Mouse (Mus musculus) intestine, postnatal 0 days (tissue): Measurements from ENCODE around the gene Ccdc63. TPM values are rescaled to one million over a fixed set of nuclear protein-coding genes. Genes with fewer than 3 reads are reported as not detected.

ENCODE experiments used
- ATAC-seq: fragments of 200-750 bp; cut with Nextera tagmentation; 2 replicates; pipeline ENCODE4 v1.8.0; 2017; ENCODE audit warnings: mild to moderate bottlenecking, moderate TSS enrichment, moderate library complexity
- H3K27ac ChIP-seq: fragments of 300-500 bp; sonication (generic); 2 replicates; pipeline ENCODE4 v1.5.1; 2014; ENCODE audit warnings: mild to moderate bottlenecking, low read depth, low read length, moderate library complexity
- H3K27me3 ChIP-seq: fragments of 300-500 bp; sonication (generic); replicated peaks from 2 replicates; pipeline ENCODE4 v1.6.1; 2014; ENCODE audit warnings: low read length, mixed read lengths; ENCODE audit not compliant: control insufficient read depth, insufficient read depth
- H3K36me3 ChIP-seq: fragments of 300-500 bp; sonication (generic); 2 replicates; pipeline ENCODE4 v1.6.1; 2014; ENCODE audit warnings: mild to moderate bottlenecking, moderate library complexity; ENCODE audit not compliant: control insufficient read depth, insufficient read depth
- H3K4me1 ChIP-seq: fragments of 300-500 bp; sonication (generic); replicated peaks from 2 replicates; pipeline ENCODE4 v1.6.1; 2014; ENCODE audit warnings: antibody characterized with exemption, low read length, mixed read lengths; ENCODE audit not compliant: control insufficient read depth, insufficient read depth
- H3K4me2 ChIP-seq: fragments of 300-500 bp; sonication (generic); replicated peaks from 2 replicates; pipeline ENCODE4 v1.6.1; 2014; ENCODE audit warnings: low read depth, mild to moderate bottlenecking, moderate library complexity
- H3K4me3 ChIP-seq: fragments of 300-500 bp; sonication (generic); 2 replicates; pipeline ENCODE4 v1.5.1; 2014; ENCODE audit warnings: low read depth, low read length
- H3K9ac ChIP-seq: fragments of 300-500 bp; sonication (generic); 2 replicates; pipeline ENCODE4 v1.6.1; 2014; ENCODE audit warnings: mild to moderate bottlenecking, low read depth, low read length
- H3K9me3 ChIP-seq: fragments of 300-500 bp; sonication (generic); 2 replicates; pipeline ENCODE4 v1.6.1; 2016; ENCODE audit warnings: mixed run types; ENCODE audit not compliant: control insufficient read depth
- CTCF ChIP-seq: sonication (generic); IDR thresholded peaks from 2 replicates; pipeline ENCODE4 v1.5.1; 2016; ENCODE audit warnings: low read depth, mild to moderate bottlenecking, control low read depth, antibody characterized with exemption, moderate library complexity
- WGBS: fragments of 180-500 bp; shearing (Covaris S2); extraction: QIAGEN DNeasy Blood & Tissue Kit; methylation state at CpG from one replicate; pipeline ENCODE4 v1.1.7; 2014; 5-methylcytosine and 5-hydroxymethylcytosine counted together
- polyA plus RNA-seq: library from polyadenylated mRNA; unstranded; fragments of >200 nt; fragmentation: Nextera tagmentation; extraction: Ambion mirVana; gene quantifications from 2 replicates; pipeline ENCODE4 v1.2.1, GENCODE M21; 2015

Gene Ccdc63
- polyA plus RNA-seq, 1 experiment from 2014 or later = not detected

DNA sequence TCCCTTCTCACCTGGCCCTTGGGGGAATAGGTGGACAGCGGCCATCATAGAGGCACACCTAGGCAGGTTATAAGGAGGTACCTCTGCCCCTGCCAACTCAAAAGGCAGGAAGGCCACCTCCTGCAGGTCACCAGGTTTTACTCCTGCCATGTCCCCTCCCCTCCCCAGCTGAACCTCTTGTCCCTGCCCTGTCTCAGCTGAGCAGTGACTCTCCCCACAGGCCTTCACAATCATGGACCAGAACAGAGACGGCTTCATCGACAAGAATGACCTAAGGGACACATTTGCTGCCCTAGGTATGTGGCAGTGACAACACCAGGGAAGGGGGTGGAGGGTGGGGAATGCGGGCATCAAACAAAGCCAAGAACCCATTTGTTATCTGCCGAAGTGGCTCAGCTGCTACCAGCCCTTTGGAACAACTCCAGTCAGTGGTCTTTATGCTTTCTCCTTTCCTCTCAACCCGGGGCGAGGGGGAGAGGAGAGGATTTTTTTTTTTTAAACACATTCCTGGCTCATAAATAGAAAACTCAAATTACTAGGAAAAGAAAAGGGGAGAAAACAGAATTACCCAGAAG lies 38.1 kb downstream of the Ccdc63 start:
- H3K4me1 ChIP-seq = no peaks in the 10 kb centered on the region
- whole genome bisulfite sequencing = 30% methylated on average over 6 of the region's 7 CpGs
- no peaks in the 10 kb centered on the region for H3K9me3 ChIP-seq
- no peak for ATAC-seq
- H3K27me3 ChIP-seq = peaks cover 12% of the 10 kb centered on the region
- no peaks in the 10 kb centered on the region for H3K36me3 ChIP-seq
- no peak overlapping the region for H3K27ac ChIP-seq
- no peak for TF ChIP-seq CTCF
- H3K4me2 ChIP-seq = no peak overlapping the region
- no peak overlapping the region for H3K9ac ChIP-seq
- no peak overlapping the region for H3K4me3 ChIP-seq

DNA sequence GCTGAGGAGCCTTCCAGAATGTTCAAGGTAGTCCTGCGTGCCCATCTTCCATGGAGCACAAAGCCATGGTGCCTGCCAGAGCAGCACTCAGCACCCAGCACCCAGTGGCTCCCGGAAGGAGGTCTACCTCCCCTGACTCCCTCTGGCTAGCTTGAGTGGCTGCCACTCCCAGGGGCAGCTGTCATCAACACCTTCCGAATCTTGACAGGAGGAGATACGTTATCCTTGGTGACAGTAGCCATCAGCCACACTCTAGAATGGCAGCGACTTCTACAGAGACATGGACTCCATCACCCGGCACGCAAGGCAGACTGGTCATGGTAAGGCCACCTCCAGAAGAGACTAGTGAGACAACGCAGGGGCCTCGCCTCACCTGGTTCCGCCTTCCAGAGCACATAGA lies 46.2 kb downstream of the Ccdc63 start:
- WGBS = 86% methylated on average over 10 of the region's 10 CpGs
- ATAC-seq = no peak
- Histone ChIP-seq H3K27ac (no peak overlapping the region), H3K4me3 (no peak overlapping the region), H3K9me3 (no peaks in the 10 kb centered on the region), H3K9ac (no peak overlapping the region), H3K36me3 (no peaks in the 10 kb centered on the region), H3K27me3 (no peaks in the 10 kb centered on the region), H3K4me1 (no peaks in the 10 kb centered on the region), H3K4me2 (no peak overlapping the region)
- TF ChIP-seq CTCF = no peak

DNA sequence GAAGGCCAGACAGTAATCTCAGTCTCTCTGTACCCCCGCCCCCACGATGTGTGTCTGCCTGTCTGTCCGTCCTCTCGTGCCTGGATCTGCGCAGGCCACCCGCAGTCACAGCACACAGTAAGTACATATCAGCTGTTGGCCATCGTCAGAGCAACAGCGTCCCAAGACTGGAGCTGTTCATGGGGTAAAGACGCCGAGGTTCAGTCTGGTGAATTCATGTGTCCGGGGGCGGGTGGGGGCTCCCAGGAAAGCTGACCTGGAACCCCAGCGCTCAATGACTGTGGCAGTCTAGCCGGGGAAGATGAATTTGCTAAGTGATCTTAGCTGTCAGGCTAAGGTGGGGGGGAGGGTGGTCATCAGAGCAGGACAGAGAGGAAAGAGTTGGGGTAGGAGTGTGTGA lies 46.9 kb downstream of the Ccdc63 start:
- no peak overlapping the region for H3K4me3 ChIP-seq
- no peaks in the 10 kb centered on the region for H3K36me3 ChIP-seq
- 86% methylated on average over 14 of the region's 14 CpGs for WGBS
- no peak overlapping the region for H3K27ac ChIP-seq
- H3K4me2 ChIP-seq = no peak overlapping the region
- no peaks in the 10 kb centered on the region for H3K27me3 ChIP-seq
- no peaks in the 10 kb centered on the region for H3K9me3 ChIP-seq
- H3K9ac ChIP-seq = no peak overlapping the region
- no peaks in the 10 kb centered on the region for H3K4me1 ChIP-seq
- no peak for TF ChIP-seq CTCF
- no peak for ATAC-seq

DNA sequence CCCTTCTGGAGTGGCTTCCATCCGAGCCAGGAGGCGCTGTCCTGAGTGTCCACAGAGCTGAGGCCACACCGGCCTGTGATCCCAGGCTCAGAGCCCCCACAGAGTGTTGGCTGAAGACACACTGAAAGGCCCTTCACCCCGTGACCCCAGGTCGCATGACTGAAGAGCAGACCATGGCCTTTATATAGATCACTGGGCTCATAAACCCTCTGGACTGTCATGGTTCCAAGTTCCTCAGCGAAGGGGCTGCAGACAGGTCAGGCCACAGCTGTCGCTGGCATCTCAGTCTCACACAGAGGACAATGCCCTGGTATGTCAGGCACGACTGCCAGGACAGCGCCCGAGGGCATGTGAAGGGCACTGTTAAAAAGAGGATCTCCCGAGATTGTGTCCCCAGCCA lies 47.8 kb downstream of the Ccdc63 start:
- no peak for TF ChIP-seq CTCF

DNA sequence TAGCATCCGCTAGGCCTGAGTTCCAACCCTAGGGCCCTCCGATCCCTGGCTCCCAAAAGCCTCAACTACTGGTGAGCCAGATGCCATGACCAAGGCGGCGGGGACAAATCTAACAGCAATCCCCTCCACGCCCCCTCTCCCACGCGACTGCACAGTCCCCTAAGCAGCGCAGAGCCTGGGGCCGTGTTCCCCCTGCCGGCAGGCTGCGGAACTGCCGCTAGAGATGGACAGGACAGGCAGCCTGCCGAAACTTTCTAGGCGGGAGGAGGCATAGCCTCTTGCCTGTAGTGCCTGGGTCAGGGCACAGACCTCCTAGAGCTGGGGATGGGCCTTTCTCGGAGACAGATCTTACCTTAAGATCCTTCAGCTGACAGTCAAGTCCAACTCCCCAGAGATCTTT lies 49.6 kb downstream of the Ccdc63 start:
- H3K9me3 ChIP-seq = no peaks in the 10 kb centered on the region
- no peaks in the 10 kb centered on the region for H3K4me1 ChIP-seq
- H3K4me2 ChIP-seq = no peak overlapping the region
- no peak for ATAC-seq
- WGBS = 14% methylated on average over 15 of the region's 15 CpGs
- peak; percentile 92 for TF ChIP-seq CTCF
- no peak overlapping the region for H3K27ac ChIP-seq
- no peaks in the 10 kb centered on the region for H3K36me3 ChIP-seq
- no peak overlapping the region for H3K4me3 ChIP-seq
- no peak overlapping the region for H3K9ac ChIP-seq
- no peaks in the 10 kb centered on the region for H3K27me3 ChIP-seq

More for the DNA sequence above, 47.8 kb downstream of the Ccdc63 start:
- Histone ChIP-seq H3K9ac (no peak overlapping the region), H3K27me3 (no peaks in the 10 kb centered on the region), H3K9me3 (no peaks in the 10 kb centered on the region), H3K4me1 (no peaks in the 10 kb centered on the region), H3K4me2 (no peak overlapping the region), H3K27ac (no peak overlapping the region), H3K4me3 (no peak overlapping the region), H3K36me3 (no peaks in the 10 kb centered on the region)
- WGBS = 74% methylated on average over 11 of the region's 11 CpGs
- ATAC-seq = no peak

DNA sequence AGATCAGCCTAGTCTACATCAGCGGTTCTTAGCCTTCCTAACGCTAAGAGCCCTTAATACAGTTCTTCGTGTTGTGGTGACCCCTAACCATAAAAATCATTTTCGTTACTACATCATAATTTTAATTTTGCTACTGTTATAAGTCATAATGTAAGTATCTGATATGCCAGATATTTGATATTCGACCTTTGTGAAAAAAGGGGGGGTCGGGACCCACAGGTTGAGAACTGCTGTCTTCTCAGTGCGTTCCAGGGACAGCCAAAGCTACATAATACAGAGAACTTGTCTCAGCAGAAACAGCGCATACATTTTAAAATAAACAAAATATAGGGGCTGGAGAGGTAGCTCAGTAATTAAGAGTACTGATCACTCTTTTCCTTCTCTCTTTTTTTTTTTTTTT lies 51.0 kb downstream of the Ccdc63 start:
- no peaks in the 10 kb centered on the region for H3K9me3 ChIP-seq
- no peak overlapping the region for H3K4me3 ChIP-seq
- no peak for TF ChIP-seq CTCF
- no peak overlapping the region for H3K27ac ChIP-seq
- H3K27me3 ChIP-seq = no peaks in the 10 kb centered on the region
- WGBS = 81% methylated on average over 8 of the region's 8 CpGs
- no peak overlapping the region for H3K4me2 ChIP-seq
- H3K4me1 ChIP-seq = no peaks in the 10 kb centered on the region
- H3K9ac ChIP-seq = no peak overlapping the region
- H3K36me3 ChIP-seq = no peaks in the 10 kb centered on the region
- no peak for ATAC-seq

DNA sequence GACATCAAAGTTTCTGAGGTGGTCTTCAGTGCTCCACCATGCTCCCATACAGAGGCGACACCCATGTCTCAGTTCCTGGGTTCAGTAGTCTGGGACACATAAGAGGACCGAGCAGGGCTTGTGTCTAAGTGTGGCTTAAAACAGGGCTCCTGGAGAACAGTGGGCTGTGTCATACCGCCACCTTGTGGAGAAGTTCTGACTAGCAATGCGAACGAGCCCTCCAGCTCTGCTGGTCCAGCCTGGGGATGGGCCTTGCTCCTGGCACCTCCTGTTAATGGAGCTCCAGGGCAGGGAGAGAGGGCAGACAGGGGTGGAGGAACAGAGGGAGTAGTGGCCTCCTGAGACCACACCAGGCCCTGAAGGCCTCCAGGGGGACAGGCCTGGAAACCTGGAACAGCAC lies 51.7 kb downstream of the Ccdc63 start:
- Histone ChIP-seq H3K36me3 (no peaks in the 10 kb centered on the region), H3K27me3 (no peaks in the 10 kb centered on the region), H3K27ac (no peak overlapping the region), H3K9ac (no peak overlapping the region), H3K4me2 (no peak overlapping the region), H3K9me3 (no peaks in the 10 kb centered on the region), H3K4me1 (no peaks in the 10 kb centered on the region), H3K4me3 (no peak overlapping the region)
- ATAC-seq = peak; percentile 47
- under 1% methylated on average over 5 of the region's 5 CpGs for WGBS
- TF ChIP-seq CTCF = peak; percentile 99
